Mouse (Mus musculus) ovary, postnatal 10 days (tissue): ENCODE results near the gene Bcar1.
A peak's percentile ranks its signal among the peaks of the same experiment; 100 is the strongest.

Source experiments
- DNase-seq: peaks from one replicate; pipeline ENCODE4 v3.0.0; 2022; ENCODE audit warnings: low spot score

Bcar1 gene

GRCm38 (mm10) chr8:111676237-111676636 lies 67.4 kb downstream of the Bcar1 start:
- DNase-seq: no peak

- DNase-seq: no peak
These were observed 76.9 kb downstream of the Bcar1 start for GRCm38 (mm10) chr8:111666751-111667150.

GRCm38 (mm10) chr8:111662473-111662872 lies 81.1 kb downstream of the Bcar1 start:
- DNase-seq: peak; percentile 54
